Mouse (Mus musculus) spleen, adult 2 months (tissue): ENCODE measurements at regions not wholly inside any gene's neighbourhood (a gene's known extent, or its start where the extent isn't known, plus 50 kb on each side); places are given as distances from the start of the nearest gene placed in this dataset.

Experiments
- DNase-seq, 2 experiments: peaks; one replicate each; pipeline versions ENCODE4 v3.0.0 to v3.0.0-alpha.2; 2012 to 2021; ENCODE audit warnings: low spot score in 2 of 2, low read depth in 1 of 2
- H3K27ac ChIP-seq: fragments of 200-500 bp; 2 replicates; pipeline ENCODE4 v1.5.1; 2012; ENCODE audit warnings: low read length, inconsistent platforms; ENCODE audit not compliant: insufficient read depth
- H3K27me3 ChIP-seq: fragments of 200-500 bp; 2 replicates; pipeline ENCODE4 v1.6.1; 2012; ENCODE audit warnings: mild to moderate bottlenecking, moderate library complexity, low read length, inconsistent platforms; ENCODE audit not compliant: control insufficient read depth, insufficient read depth
- H3K36me3 ChIP-seq: fragments of 200-500 bp; 2 replicates; pipeline ENCODE4 v1.6.1; 2012; ENCODE audit warnings: mild to moderate bottlenecking, low read length, inconsistent platforms; ENCODE audit not compliant: control insufficient read depth, insufficient read depth
- H3K4me1 ChIP-seq: fragments of 200-500 bp; 2 replicates; pipeline ENCODE4 v1.6.1; 2011; ENCODE audit warnings: inconsistent platforms; ENCODE audit not compliant: control insufficient read depth, insufficient read depth, insufficient read length
- H3K4me3 ChIP-seq: fragments of 200-500 bp; 2 replicates; pipeline ENCODE4 v1.5.1; 2011; ENCODE audit warnings: mild to moderate bottlenecking, inconsistent platforms; ENCODE audit not compliant: insufficient read depth, insufficient read length; ENCODE audit errors: extremely low read depth
- CTCF ChIP-seq: fragments of 200-500 bp; IDR thresholded peaks from 2 replicates; pipeline ENCODE4 v1.5.1; 2011; ENCODE audit warnings: mild to moderate bottlenecking, inconsistent platforms; ENCODE audit not compliant: insufficient read depth, insufficient read length, insufficient replicate concordance; ENCODE audit errors: extremely low read depth
- POLR2A ChIP-seq: fragments of 200-500 bp; IDR thresholded peaks from 2 replicates; pipeline ENCODE4 v1.6.1; 2011; ENCODE audit warnings: low read depth, low read length, inconsistent platforms
- WGBS: fragments of 180-500 bp; shearing (Covaris S2); methylation state at CpG from one replicate; pipeline ENCODE4 v1.1.7; 2018; 5-methylcytosine and 5-hydroxymethylcytosine counted together

DNA sequence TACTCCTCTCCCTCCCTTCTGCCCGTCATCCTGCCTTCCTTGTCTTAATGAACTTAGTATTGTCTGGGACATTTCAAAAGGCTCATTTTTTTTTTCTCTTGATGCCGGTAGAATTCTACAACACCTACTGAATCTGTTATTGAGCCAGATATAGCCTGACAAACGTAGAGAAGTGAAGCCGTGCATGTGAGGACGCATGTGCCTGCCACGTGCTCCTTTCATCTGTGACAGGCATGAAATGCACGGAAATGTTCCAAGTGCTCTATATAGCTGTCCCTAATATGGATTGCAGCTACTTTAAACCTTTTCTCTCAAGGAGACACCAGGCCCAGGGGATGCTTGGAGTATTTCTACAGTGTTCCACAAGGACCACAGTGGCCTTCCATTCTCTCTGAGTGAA, 107.3 kb upstream of the Hes1 start:
- no peak for TF ChIP-seq CTCF
- no peak for TF ChIP-seq POLR2A
- H3K4me3 ChIP-seq = no peak overlapping the region
- no peaks in the 10 kb centered on the region for H3K4me1 ChIP-seq
- no peaks in the 10 kb centered on the region for H3K27me3 ChIP-seq
- H3K27ac ChIP-seq = no peak overlapping the region
- no peak for DNase-seq
- no peaks in the 10 kb centered on the region for H3K36me3 ChIP-seq
- 87% methylated on average over 7 of the region's 7 CpGs for WGBS

DNA sequence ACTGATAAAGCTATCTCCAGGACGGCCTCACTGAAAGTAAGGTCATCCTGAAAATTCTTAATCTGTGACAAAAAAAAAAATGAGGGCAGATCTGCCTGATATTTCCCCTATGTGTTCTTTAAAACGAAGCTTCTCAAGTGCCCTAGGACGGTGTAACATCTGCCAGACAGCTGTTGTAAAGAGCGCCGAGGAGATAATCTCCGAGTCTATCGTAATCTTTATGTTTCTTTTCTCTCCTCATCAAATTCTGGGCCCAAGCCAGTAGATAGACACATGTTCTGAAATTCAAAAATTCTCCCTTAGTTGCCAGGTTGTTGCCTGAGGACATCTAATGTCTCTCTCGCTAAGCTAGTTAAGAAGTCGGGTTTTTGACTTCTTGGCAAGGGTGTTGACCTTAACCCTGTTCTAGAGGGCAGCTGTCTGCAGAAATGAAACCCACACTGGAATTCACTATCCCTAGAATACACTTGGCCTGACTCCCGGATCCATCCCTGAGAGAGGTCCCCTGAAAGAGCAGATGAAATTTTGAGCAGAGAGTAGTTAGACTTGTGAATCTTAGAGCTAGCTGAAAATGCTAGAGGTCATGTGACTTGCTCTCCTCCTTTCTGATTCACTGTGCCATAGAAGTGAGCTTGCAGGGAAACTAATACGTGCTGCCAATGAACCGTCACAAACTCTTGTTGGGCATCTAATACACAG, 104.1 kb upstream of the Hes1 start:
- Histone ChIP-seq H3K4me1 (no peaks in the 10 kb centered on the region), H3K27me3 (no peaks in the 10 kb centered on the region), H3K36me3 (no peaks in the 10 kb centered on the region), H3K27ac (no peak overlapping the region), H3K4me3 (no peak overlapping the region)
- TF ChIP-seq CTCF (no peak), POLR2A (no peak)
- no peak for DNase-seq
- 84% methylated on average over 12 of the region's 12 CpGs for WGBS

DNA sequence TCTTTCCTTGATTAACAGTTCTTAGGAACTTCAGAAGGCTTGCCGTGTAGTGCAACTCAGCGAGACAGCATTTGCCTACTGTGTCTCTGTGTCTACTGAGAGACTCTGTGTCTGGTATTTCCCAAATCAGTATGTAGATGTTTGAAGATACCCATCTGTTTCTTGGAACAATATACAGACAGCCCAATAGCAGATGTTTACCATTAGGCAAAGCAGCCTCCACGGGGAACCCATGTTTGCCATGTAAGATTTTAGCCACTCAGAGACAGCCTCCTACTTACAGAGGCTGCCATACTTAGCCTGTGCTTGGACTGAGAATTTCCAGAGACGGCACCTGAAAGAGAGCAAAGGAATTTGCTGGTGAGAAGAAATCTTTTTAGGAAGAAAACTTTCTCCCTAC, 100.9 kb upstream of the Hes1 start:
- Histone ChIP-seq H3K36me3 (no peaks in the 10 kb centered on the region), H3K4me3 (no peak overlapping the region), H3K4me1 (no peaks in the 10 kb centered on the region), H3K27ac (no peak overlapping the region), H3K27me3 (no peaks in the 10 kb centered on the region)
- TF ChIP-seq CTCF (no peak), POLR2A (no peak)
- 86% methylated on average over 4 of the region's 4 CpGs for WGBS
- DNase-seq = no peak

- no peak for DNase-seq
- H3K4me1 ChIP-seq = no peaks in the 10 kb centered on the region; the same call in 1 of the 2 replicates
- WGBS = 96% methylated on average over 8 of the region's 8 CpGs
- no peaks in the 10 kb centered on the region for H3K36me3 ChIP-seq
- no peak overlapping the region for H3K27ac ChIP-seq
- no peaks in the 10 kb centered on the region for H3K27me3 ChIP-seq
- H3K4me3 ChIP-seq = no peak overlapping the region
- TF ChIP-seq POLR2A (no peak), CTCF (no peak)
These were observed 99.6 kb upstream of the Hes1 start for GRCm38 (mm10) chr16:29964563-29964962.

- 44% methylated on average over 5 of the region's 5 CpGs for WGBS
- Histone ChIP-seq H3K36me3 (no peaks in the 10 kb centered on the region), H3K4me1 (no peaks in the 10 kb centered on the region; the same call in 1 of the 2 replicates), H3K4me3 (no peak overlapping the region), H3K27me3 (no peaks in the 10 kb centered on the region), H3K27ac (no peak overlapping the region)
- TF ChIP-seq POLR2A = no peak
- TF ChIP-seq CTCF = no peak
- DNase-seq = no peak
These were observed 95.4 kb upstream of the Hes1 start for GRCm38 (mm10) chr16:29968743-29969142.

GRCm38 (mm10) chr16:29972741-29973141, 91.4 kb upstream of the Hes1 start:
- Histone ChIP-seq H3K4me1 (peaks cover 9% of the 10 kb centered on the region; the same call in 1 of the 2 replicates), H3K27ac (no peak overlapping the region), H3K4me3 (no peak overlapping the region), H3K36me3 (no peaks in the 10 kb centered on the region), H3K27me3 (no peaks in the 10 kb centered on the region)
- no peak for DNase-seq
- 31% methylated on average over 1 of the region's 1 CpGs for WGBS
- no peak for TF ChIP-seq POLR2A
- no peak for TF ChIP-seq CTCF

DNA sequence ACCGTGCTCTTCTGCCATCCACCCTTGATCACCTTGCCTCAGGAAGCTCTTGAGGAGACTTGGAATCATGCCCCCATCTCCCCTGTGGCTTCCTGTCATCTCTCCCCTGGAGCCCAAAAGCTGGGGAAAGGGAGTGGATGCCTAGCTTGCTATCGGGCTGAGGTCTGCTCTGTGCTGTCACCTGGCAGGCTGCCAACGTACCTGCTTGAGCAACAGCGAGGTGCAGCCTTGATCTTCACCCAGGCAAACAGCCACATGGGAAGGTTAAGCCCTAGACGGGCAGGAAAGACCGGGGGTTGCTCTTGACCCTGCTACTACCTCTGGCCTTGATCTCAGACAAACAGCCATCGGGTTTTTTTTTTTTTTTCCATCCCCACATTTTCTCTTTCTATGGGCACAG, 90.9 kb upstream of the Hes1 start:
- no peaks in the 10 kb centered on the region for H3K27me3 ChIP-seq
- DNase-seq = no peak
- H3K4me3 ChIP-seq = no peak overlapping the region
- H3K36me3 ChIP-seq = no peaks in the 10 kb centered on the region
- WGBS = 68% methylated on average over 7 of the region's 7 CpGs
- H3K4me1 ChIP-seq = peaks cover 13% of the 10 kb centered on the region; the same call in 1 of the 2 replicates
- no peak overlapping the region for H3K27ac ChIP-seq
- TF ChIP-seq CTCF = no peak
- no peak for TF ChIP-seq POLR2A
